Mouse (Mus musculus): ENCODE measurements around the gene Dnmt1. TPM values are rescaled to one million over a fixed set of nuclear protein-coding genes. Genes with fewer than 3 reads are reported as not detected.

The Dnmt1 gene
- total and polyA plus RNA-seq, 3 experiments: 29.8 to 44.0 (median 43.0) TPM

GRCm38 (mm10) chr9:20943396-20943795 lies 16.3 kb downstream of the Dnmt1 start:
- peak; percentile 92 for DNase-seq

GRCm38 (mm10) chr9:20923258-20923657 lies 36.4 kb downstream of the Dnmt1 start:
- no peak for DNase-seq

GRCm38 (mm10) chr9:20916160-20916559 lies 43.5 kb downstream of the Dnmt1 start:
- peak; percentile 46 for DNase-seq

GRCm38 (mm10) chr9:20909948-20910347 lies 49.7 kb downstream of the Dnmt1 start:
- DNase-seq: no peak

- DNase-seq: no peak
Observed at GRCm38 (mm10) chr9:20902174-20902491, 57.6 kb downstream of the Dnmt1 start.

GRCm38 (mm10) chr9:20901466-20902173 lies 58.1 kb downstream of the Dnmt1 start:
- DNase-seq: peak; percentile 58

- peak; percentile 89 for DNase-seq
Observed at GRCm38 (mm10) chr9:20898511-20899073, 61.1 kb downstream of the Dnmt1 start, which contains the start of gene Eif3g. Gene Eif3g, minus strand, starts transcription at chr9:20898623.

- DNase-seq: no peak
Observed at GRCm38 (mm10) chr9:20897736-20898510, 61.8 kb downstream of the Dnmt1 start.

GRCm38 (mm10) chr9:20895382-20895781 lies 64.3 kb downstream of the Dnmt1 start:
- DNase-seq: no peak

- DNase-seq: no peak
Observed at GRCm38 (mm10) chr9:20894629-20895028, 65.1 kb downstream of the Dnmt1 start.

GRCm38 (mm10) chr9:20893590-20894343 lies 65.9 kb downstream of the Dnmt1 start:
- DNase-seq: no peak

GRCm38 (mm10) chr9:20893069-20893468 lies 66.6 kb downstream of the Dnmt1 start:
- DNase-seq: no peak

- DNase-seq: no peak
Observed at GRCm38 (mm10) chr9:20892104-20892653, 67.5 kb downstream of the Dnmt1 start.

- no peak for DNase-seq
Observed at GRCm38 (mm10) chr9:20891339-20892103, 68.2 kb downstream of the Dnmt1 start.

- no peak for DNase-seq
Observed at GRCm38 (mm10) chr9:20890411-20890810, 69.3 kb downstream of the Dnmt1 start.

GRCm38 (mm10) chr9:20889185-20890141 lies 70.2 kb downstream of the Dnmt1 start:
- no peak for DNase-seq

- no peak for DNase-seq
Observed at GRCm38 (mm10) chr9:20888386-20888765, 71.3 kb downstream of the Dnmt1 start.

- DNase-seq: peak; percentile 96
Observed at GRCm38 (mm10) chr9:20887704-20888385, 71.8 kb downstream of the Dnmt1 start, which contains the start of gene Ppan. Gene Ppan, plus strand, starts transcription at chr9:20888175.

- DNase-seq: no peak
Observed at GRCm38 (mm10) chr9:20887191-20887590, 72.5 kb downstream of the Dnmt1 start.

All from adrenal gland, adult 2 months (tissue).